Mouse (Mus musculus): ENCODE data around the gene Map4k3. TPM values are rescaled to one million over a fixed set of nuclear protein-coding genes. Genes with fewer than 3 reads are reported as not detected.
A peak's percentile ranks its signal among the peaks of the same experiment; 100 is the strongest.

Gene Map4k3
- total and polyA plus RNA-seq, 3 experiments = 12.8 to 24.7 (median 24.4) TPM

GRCm38 (mm10) chr17:80619556-80619955 lies 108.7 kb downstream of the Map4k3 start:
- WGBS = 85% methylated on average over 13 of the region's 13 CpGs
- H3K4me1 ChIP-seq (ENCODE audit: control insufficient read depth, insufficient read depth, low read length) = no peaks in the 10 kb centered on the region
- no peak for DNase-seq
- H3K79me2 ChIP-seq (replicated peaks; ENCODE audit: control insufficient read depth, insufficient read depth, low read length) = no peaks in the 10 kb centered on the region
- H3K36me3 ChIP-seq (ENCODE audit: control insufficient read depth, insufficient read depth, low read length) = no peaks in the 10 kb centered on the region
- TF ChIP-seq CTCF (IDR thresholded peaks at IDR 0.05) (no peak), POLR2A (IDR thresholded peaks at IDR 0.05; ENCODE audit: insufficient read depth, low read depth, low read length) (no peak), EP300 (IDR thresholded peaks at IDR 0.05; ENCODE audit: insufficient read depth, low read depth, low read length) (no peak)
- H3K4me3 ChIP-seq = no peak overlapping the region
- intact Hi-C loops (cut with DNase I) = no loop called here
- H3K9ac ChIP-seq (ENCODE audit: low read depth, low read length) = no peak overlapping the region
- H3K27me3 ChIP-seq (ENCODE audit: control insufficient read depth, insufficient read depth, low read length) = no peaks in the 10 kb centered on the region
- H3K27ac ChIP-seq = no peak overlapping the region

GRCm38 (mm10) chr17:80618890-80619289 lies 109.4 kb downstream of the Map4k3 start:
- H3K27me3 ChIP-seq (ENCODE audit: control insufficient read depth, insufficient read depth, low read length) = no peaks in the 10 kb centered on the region
- intact Hi-C loops (cut with DNase I) = no loop called here
- WGBS = 90% methylated on average over 5 of the region's 5 CpGs
- DNase-seq = no peak
- TF ChIP-seq POLR2A (IDR thresholded peaks at IDR 0.05; ENCODE audit: insufficient read depth, low read depth, low read length) = no peak
- no peak for TF ChIP-seq EP300 (IDR thresholded peaks at IDR 0.05; ENCODE audit: insufficient read depth, low read depth, low read length)
- no peak for TF ChIP-seq CTCF (IDR thresholded peaks at IDR 0.05)
- no peaks in the 10 kb centered on the region for H3K4me1 ChIP-seq (ENCODE audit: control insufficient read depth, insufficient read depth, low read length)
- no peaks in the 10 kb centered on the region for H3K36me3 ChIP-seq (ENCODE audit: control insufficient read depth, insufficient read depth, low read length)
- no peaks in the 10 kb centered on the region for H3K79me2 ChIP-seq (replicated peaks; ENCODE audit: control insufficient read depth, insufficient read depth, low read length)
- no peak overlapping the region for H3K4me3 ChIP-seq
- H3K27ac ChIP-seq = no peak overlapping the region
- H3K9ac ChIP-seq (ENCODE audit: low read depth, low read length) = no peak overlapping the region

GRCm38 (mm10) chr17:80603806-80604205 lies 124.5 kb downstream of the Map4k3 start:
- Histone ChIP-seq H3K4me1 (ENCODE audit: control insufficient read depth, insufficient read depth, low read length) (no peaks in the 10 kb centered on the region), H3K36me3 (ENCODE audit: control insufficient read depth, insufficient read depth, low read length) (no peaks in the 10 kb centered on the region; the same call in 1 of the 2 replicates), H3K4me3 (no peak overlapping the region), H3K27me3 (ENCODE audit: control insufficient read depth, insufficient read depth, low read length) (no peaks in the 10 kb centered on the region), H3K79me2 (replicated peaks; ENCODE audit: control insufficient read depth, insufficient read depth, low read length) (no peaks in the 10 kb centered on the region), H3K9ac (ENCODE audit: low read depth, low read length) (no peak overlapping the region), H3K27ac (no peak overlapping the region)
- TF ChIP-seq EP300 (IDR thresholded peaks at IDR 0.05; ENCODE audit: insufficient read depth, low read depth, low read length) = no peak
- no peak for TF ChIP-seq CTCF (IDR thresholded peaks at IDR 0.05)
- TF ChIP-seq POLR2A (IDR thresholded peaks at IDR 0.05; ENCODE audit: insufficient read depth, low read depth, low read length) = no peak
- DNase-seq = no peak
- intact Hi-C loops (cut with DNase I) = no loop called here
- WGBS = 86% methylated on average over 6 of the region's 6 CpGs

- Histone ChIP-seq H3K4me3 (no peak overlapping the region), H3K27me3 (ENCODE audit: control insufficient read depth, insufficient read depth, low read length) (no peaks in the 10 kb centered on the region), H3K9ac (ENCODE audit: low read depth, low read length) (no peak overlapping the region), H3K36me3 (ENCODE audit: control insufficient read depth, insufficient read depth, low read length) (no peaks in the 10 kb centered on the region; the same call in 1 of the 2 replicates), H3K27ac (no peak overlapping the region), H3K4me1 (ENCODE audit: control insufficient read depth, insufficient read depth, low read length) (no peaks in the 10 kb centered on the region), H3K79me2 (replicated peaks; ENCODE audit: control insufficient read depth, insufficient read depth, low read length) (no peaks in the 10 kb centered on the region)
- TF ChIP-seq EP300 (IDR thresholded peaks at IDR 0.05; ENCODE audit: insufficient read depth, low read depth, low read length) = no peak
- no peak for TF ChIP-seq CTCF (IDR thresholded peaks at IDR 0.05)
- TF ChIP-seq POLR2A (IDR thresholded peaks at IDR 0.05; ENCODE audit: insufficient read depth, low read depth, low read length) = no peak
- DNase-seq = no peak
- WGBS = 92% methylated on average over 19 of the region's 19 CpGs
- intact Hi-C loops (cut with DNase I) = no loop called here
Measured at GRCm38 (mm10) chr17:80603079-80603625, 125.1 kb downstream of the Map4k3 start.

- DNase-seq = peak in 1 of 2 experiments; percentile 34
- H3K4me3 ChIP-seq = no peak overlapping the region
- H3K79me2 ChIP-seq (replicated peaks; ENCODE audit: control insufficient read depth, insufficient read depth, low read length) = no peaks in the 10 kb centered on the region
- H3K4me1 ChIP-seq (ENCODE audit: control insufficient read depth, insufficient read depth, low read length) = no peaks in the 10 kb centered on the region
- H3K36me3 ChIP-seq (ENCODE audit: control insufficient read depth, insufficient read depth, low read length) = no peaks in the 10 kb centered on the region; the same call in 1 of the 2 replicates
- no peak overlapping the region for H3K27ac ChIP-seq
- H3K27me3 ChIP-seq (ENCODE audit: control insufficient read depth, insufficient read depth, low read length) = no peaks in the 10 kb centered on the region
- TF ChIP-seq CTCF (IDR thresholded peaks at IDR 0.05) = peak; percentile 64
- TF ChIP-seq POLR2A (IDR thresholded peaks at IDR 0.05; ENCODE audit: insufficient read depth, low read depth, low read length) = no peak
- H3K9ac ChIP-seq (ENCODE audit: low read depth, low read length) = no peak overlapping the region
- 64% methylated on average over 13 of the region's 13 CpGs for WGBS
- intact Hi-C loops (cut with DNase I) = no loop called here
Measured at GRCm38 (mm10) chr17:80601371-80601770, 126.9 kb downstream of the Map4k3 start.

GRCm38 (mm10) chr17:80583051-80583450 lies 145.2 kb downstream of the Map4k3 start:
- no peaks in the 10 kb centered on the region for H3K36me3 ChIP-seq (ENCODE audit: control insufficient read depth, insufficient read depth, low read length)
- H3K79me2 ChIP-seq (replicated peaks; ENCODE audit: control insufficient read depth, insufficient read depth, low read length) = no peaks in the 10 kb centered on the region
- intact Hi-C loops (cut with DNase I) = no loop called here
- H3K4me3 ChIP-seq = no peak overlapping the region
- DNase-seq = no peak
- no peak for TF ChIP-seq CTCF (IDR thresholded peaks at IDR 0.05)
- TF ChIP-seq EP300 (IDR thresholded peaks at IDR 0.05; ENCODE audit: insufficient read depth, low read depth, low read length) = no peak
- no peaks in the 10 kb centered on the region for H3K27me3 ChIP-seq (ENCODE audit: control insufficient read depth, insufficient read depth, low read length)
- H3K4me1 ChIP-seq (ENCODE audit: control insufficient read depth, insufficient read depth, low read length) = no peaks in the 10 kb centered on the region
- WGBS = 91% methylated on average over 6 of the region's 6 CpGs
- H3K9ac ChIP-seq (ENCODE audit: low read depth, low read length) = no peak overlapping the region
- no peak overlapping the region for H3K27ac ChIP-seq

Measured in heart, adult 2 months (tissue).